23 mouse cellular contexts compared by ENCODE assay signal in the genomic region with DNA sequence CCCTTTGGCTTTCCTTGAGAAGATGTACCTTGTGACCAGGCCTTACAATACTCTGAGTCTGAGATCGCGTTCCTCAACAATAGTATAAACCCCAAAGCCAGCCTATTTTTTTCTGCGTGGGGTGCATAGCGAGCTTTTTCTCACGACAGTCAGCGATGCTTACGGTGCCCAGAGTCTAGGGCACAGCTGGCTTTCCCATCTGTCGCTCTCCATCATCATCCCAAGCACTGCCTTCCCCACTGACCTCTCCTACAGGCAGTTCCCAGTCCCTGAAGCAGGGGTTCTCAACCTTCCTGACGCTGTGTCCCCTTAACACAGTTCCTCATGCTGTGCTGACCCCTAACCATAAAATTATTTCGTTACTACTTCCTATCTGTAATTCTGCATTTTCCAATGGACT. TPM values are rescaled to one million over a fixed set of nuclear protein-coding genes. Genes with fewer than 3 reads are reported as not detected.
DNase-seq lines count a peak whose midpoint lies in the region; ATAC-seq and TF ChIP-seq lines count a peak whose summit lies in the region.
"Had no signal": no experiment of that assay in that cellular context is flagged by ENCODE, and none has a peak within 500 bp of the region (broad histone marks: within the 10 kb centered on the region; RNA-seq: fewer than 3 reads in every experiment).

No protein-coding gene starts in this region.

- no peaks in the 10 kb centered on the region for H3K27me3 ChIP-seq in forebrain, embryonic 15.5 days
- H3K27me3 ChIP-seq in forebrain, embryonic 12.5 days, result no peaks in the 10 kb centered on the region
- H3K27me3 ChIP-seq in heart, postnatal 0 days (ENCODE audit: control insufficient read depth, insufficient read depth, low read length), result no peaks in the 10 kb centered on the region
- H3K27me3 ChIP-seq in heart, adult 2 months (ENCODE audit: control insufficient read depth, insufficient read depth, low read length), result no peaks in the 10 kb centered on the region
- H3K27me3 ChIP-seq in limb, embryonic 14.5 days (ENCODE audit: control insufficient read depth, insufficient read depth, low read length), result no peaks in the 10 kb centered on the region
- H3K27me3 ChIP-seq in limb, embryonic 10.5 days (ENCODE audit: low read depth, poor library complexity, severe bottlenecking), result no peaks in the 10 kb centered on the region
- no peaks in the 10 kb centered on the region for H3K27me3 ChIP-seq in midbrain, embryonic 16.5 days (ENCODE audit: control insufficient read depth, insufficient read depth, low read depth, low read length)
- H3K27me3 ChIP-seq: embryonic facial prominence, embryonic 13.5 days; intestine, embryonic 15.5 days; liver, embryonic 15.5 days; neural tube, embryonic 13.5 days; stomach, embryonic 15.5 days had no signal

- no peak for TF ChIP-seq EP300 in heart, postnatal 0 days (IDR thresholded peaks at IDR 0.05; ENCODE audit: low read depth)
- no peak for TF ChIP-seq EP300 in heart, adult 2 months (IDR thresholded peaks at IDR 0.05; ENCODE audit: insufficient read depth, low read depth, low read length)

- H3K4me3 ChIP-seq in forebrain, embryonic 15.5 days, result no peak overlapping the region
- no peak overlapping the region for H3K4me3 ChIP-seq in forebrain, embryonic 12.5 days (replicated peaks)
- no peak overlapping the region for H3K4me3 ChIP-seq in heart, postnatal 0 days (ENCODE audit: low read depth, low read length)
- no peak overlapping the region for H3K4me3 ChIP-seq in heart, adult 2 months
- no peak overlapping the region for H3K4me3 ChIP-seq in limb, embryonic 14.5 days (replicated peaks; ENCODE audit: low read length)
- no peak overlapping the region for H3K4me3 ChIP-seq in limb, embryonic 10.5 days
- no peak overlapping the region for H3K4me3 ChIP-seq in embryonic fibroblast, embryonic 13.5 days (ENCODE audit: insufficient read depth, low read length)
- no peak overlapping the region for H3K4me3 ChIP-seq in midbrain, embryonic 16.5 days (ENCODE audit: low read depth, low read length)
- H3K4me3 ChIP-seq: embryonic facial prominence, embryonic 13.5 days; erythroblast, embryonic 14.5 days; intestine, embryonic 15.5 days; liver, embryonic 15.5 days; neural tube, embryonic 13.5 days; stomach, embryonic 15.5 days had no signal

- DNase-seq in heart, postnatal 0 days (ENCODE audit: low spot score), result no peak
- DNase-seq in heart, adult 2 months, result no peak
- no peak for DNase-seq in limb, embryonic 14.5 days (ENCODE audit: low spot score)
- no peak for DNase-seq in limb, embryonic 10.5 days (ENCODE audit: low spot score)
- DNase-seq: adrenal gland, postnatal 25 days; gastrocnemius, postnatal 14 days; kidney, adult 2 months; kidney, postnatal 36 days; lung, embryonic 14.5 days; lung, postnatal 14 days; midbrain, embryonic 14.5 days; right cerebral cortex, postnatal 14 days had no signal

- H3K36me3 ChIP-seq in forebrain, embryonic 15.5 days, result peaks cover 86% of the 10 kb centered on the region
- peaks cover 73% of the 10 kb centered on the region for H3K36me3 ChIP-seq in forebrain, embryonic 12.5 days (replicated peaks)
- peaks cover 81% of the 10 kb centered on the region for H3K36me3 ChIP-seq in heart, postnatal 0 days (replicated peaks; ENCODE audit: control insufficient read depth, insufficient read depth, low read length)
- peaks cover 6% of the 10 kb centered on the region; the same call in 1 of the 2 replicates for H3K36me3 ChIP-seq in heart, adult 2 months (ENCODE audit: control insufficient read depth, insufficient read depth, low read length)
- H3K36me3 ChIP-seq in limb, embryonic 14.5 days (ENCODE audit: control insufficient read depth, insufficient read depth, low read length), result peaks cover 86% of the 10 kb centered on the region
- H3K36me3 ChIP-seq in limb, embryonic 10.5 days, result peaks cover 89% of the 10 kb centered on the region
- peaks cover 45% of the 10 kb centered on the region for H3K36me3 ChIP-seq in midbrain, embryonic 16.5 days (ENCODE audit: control insufficient read depth, insufficient read depth, low read length)

- intact Hi-C loops in heart, adult 2 months (cut with DNase I), result no loop called here

- ATAC-seq in forebrain, embryonic 15.5 days (replicated peaks), result 0 out of 2 replicates have a peak, but pooled peaks have one; percentile 32
- no peak for ATAC-seq in forebrain, embryonic 12.5 days (ENCODE audit: low FRiP score)
- ATAC-seq in heart, postnatal 0 days (ENCODE audit: insufficient read depth, low read depth), result no peak
- ATAC-seq in limb, embryonic 14.5 days (ENCODE audit: low FRiP score, low read depth), result peak; percentile 35; the same call in 1 of the 2 replicates
- ATAC-seq in midbrain, embryonic 16.5 days, result no peak
- ATAC-seq: intestine, embryonic 15.5 days had no signal

- H3K27ac ChIP-seq in forebrain, embryonic 15.5 days (replicated peaks), result peak overlapping the region; percentile 64
- H3K27ac ChIP-seq in forebrain, embryonic 12.5 days, result no peak overlapping the region
- H3K27ac ChIP-seq in heart, postnatal 0 days (ENCODE audit: low read depth), result peak overlapping the region; percentile 52
- H3K27ac ChIP-seq in heart, adult 2 months, result no peak overlapping the region
- H3K27ac ChIP-seq in limb, embryonic 14.5 days (replicated peaks; ENCODE audit: low read depth, low read length), result no peak overlapping the region
- no peak overlapping the region for H3K27ac ChIP-seq in limb, embryonic 10.5 days
- peak overlapping the region; percentile 64; the same call in 1 of the 2 replicates for H3K27ac ChIP-seq in embryonic fibroblast, embryonic 13.5 days (ENCODE audit: insufficient read depth, low read length)
- no peak overlapping the region for H3K27ac ChIP-seq in midbrain, embryonic 16.5 days (ENCODE audit: low read length)
- H3K27ac ChIP-seq: embryonic facial prominence, embryonic 13.5 days; intestine, embryonic 15.5 days; liver, embryonic 15.5 days; neural tube, embryonic 13.5 days; stomach, embryonic 15.5 days had no signal

- no peaks in the 10 kb centered on the region for H3K9me3 ChIP-seq in forebrain, embryonic 15.5 days
- no peaks in the 10 kb centered on the region for H3K9me3 ChIP-seq in forebrain, embryonic 12.5 days
- H3K9me3 ChIP-seq in heart, postnatal 0 days (replicated peaks; ENCODE audit: control insufficient read depth, low read length), result no peaks in the 10 kb centered on the region
- H3K9me3 ChIP-seq in limb, embryonic 14.5 days (ENCODE audit: control insufficient read depth, low read length), result no peaks in the 10 kb centered on the region
- H3K9me3 ChIP-seq in limb, embryonic 10.5 days (replicated peaks), result no peaks in the 10 kb centered on the region
- H3K9me3 ChIP-seq in midbrain, embryonic 16.5 days (replicated peaks; ENCODE audit: control insufficient read depth, low read length, poor library complexity, severe bottlenecking), result no peaks in the 10 kb centered on the region
- H3K9me3 ChIP-seq: embryonic facial prominence, embryonic 13.5 days; intestine, embryonic 15.5 days; liver, embryonic 15.5 days; neural tube, embryonic 13.5 days; stomach, embryonic 15.5 days had no signal

- no peaks in the 10 kb centered on the region for H3K79me2 ChIP-seq in heart, adult 2 months (replicated peaks; ENCODE audit: control insufficient read depth, insufficient read depth, low read length)

- TF ChIP-seq CTCF in heart, postnatal 0 days (IDR thresholded peaks at IDR 0.05; ENCODE audit: low read depth), result no peak
- no peak for TF ChIP-seq CTCF in heart, adult 2 months (IDR thresholded peaks at IDR 0.05)
- no peak for TF ChIP-seq CTCF in embryonic fibroblast, embryonic 13.5 days (IDR thresholded peaks at IDR 0.05; ENCODE audit: borderline replicate concordance, insufficient read depth, low read length)

- no peak for TF ChIP-seq POLR2A in heart, adult 2 months (IDR thresholded peaks at IDR 0.05; ENCODE audit: insufficient read depth, low read depth, low read length)
- no peak for TF ChIP-seq POLR2A in limb, embryonic 14.5 days (IDR thresholded peaks at IDR 0.05; ENCODE audit: borderline replicate concordance, extremely low read depth, insufficient read depth, insufficient read length)
- TF ChIP-seq POLR2A in embryonic fibroblast, embryonic 13.5 days (IDR thresholded peaks at IDR 0.05; ENCODE audit: low read depth, low read length), result no peak

- H3K4me2 ChIP-seq in forebrain, embryonic 15.5 days (replicated peaks), result no peak overlapping the region
- H3K4me2 ChIP-seq in forebrain, embryonic 12.5 days, result no peak overlapping the region
- H3K4me2 ChIP-seq in heart, postnatal 0 days (ENCODE audit: low read depth, low read length), result no peak overlapping the region
- no peak overlapping the region for H3K4me2 ChIP-seq in limb, embryonic 14.5 days (replicated peaks; ENCODE audit: low read depth, low read length, severe bottlenecking)
- H3K4me2 ChIP-seq in midbrain, embryonic 16.5 days (ENCODE audit: low read length), result no peak overlapping the region
- H3K4me2 ChIP-seq: embryonic facial prominence, embryonic 13.5 days; heart, embryonic 11.5 days; intestine, embryonic 15.5 days; liver, embryonic 15.5 days; lung, embryonic 14.5 days; neural tube, embryonic 13.5 days; stomach, embryonic 15.5 days had no signal

- H3K4me1 ChIP-seq in forebrain, embryonic 15.5 days, result peaks cover 17% of the 10 kb centered on the region
- H3K4me1 ChIP-seq in forebrain, embryonic 12.5 days, result no peaks in the 10 kb centered on the region
- H3K4me1 ChIP-seq in heart, postnatal 0 days (ENCODE audit: control insufficient read depth, insufficient read depth), result peaks cover 27% of the 10 kb centered on the region
- H3K4me1 ChIP-seq in heart, adult 2 months (ENCODE audit: control insufficient read depth, insufficient read depth, low read length), result peaks cover 8% of the 10 kb centered on the region
- no peaks in the 10 kb centered on the region for H3K4me1 ChIP-seq in limb, embryonic 14.5 days (ENCODE audit: control insufficient read depth, insufficient read depth, low read length)
- no peaks in the 10 kb centered on the region for H3K4me1 ChIP-seq in limb, embryonic 10.5 days
- peaks cover 25% of the 10 kb centered on the region for H3K4me1 ChIP-seq in embryonic fibroblast, embryonic 13.5 days (ENCODE audit: control insufficient read depth, insufficient read depth, low read length)
- H3K4me1 ChIP-seq in midbrain, embryonic 16.5 days (ENCODE audit: control insufficient read depth, insufficient read depth, low read length), result no peaks in the 10 kb centered on the region
- H3K4me1 ChIP-seq: intestine, embryonic 15.5 days; neural tube, embryonic 13.5 days; stomach, embryonic 15.5 days had no signal

- no peak overlapping the region for H3K9ac ChIP-seq in forebrain, embryonic 15.5 days (replicated peaks)
- no peak overlapping the region for H3K9ac ChIP-seq in forebrain, embryonic 12.5 days
- H3K9ac ChIP-seq in heart, postnatal 0 days (replicated peaks; ENCODE audit: low read depth, low read length), result no peak overlapping the region
- no peak overlapping the region for H3K9ac ChIP-seq in heart, adult 2 months (ENCODE audit: low read depth, low read length)
- H3K9ac ChIP-seq in limb, embryonic 14.5 days (ENCODE audit: low read depth, low read length, severe bottlenecking), result no peak overlapping the region
- no peak overlapping the region for H3K9ac ChIP-seq in midbrain, embryonic 16.5 days (ENCODE audit: low read depth, low read length)
- H3K9ac ChIP-seq: embryonic facial prominence, embryonic 13.5 days; intestine, embryonic 15.5 days; liver, embryonic 15.5 days; lung, embryonic 14.5 days; neural tube, embryonic 13.5 days; stomach, embryonic 15.5 days had no signal

- WGBS in forebrain, embryonic 15.5 days, result 77% methylated on average over 10 of the region's 10 CpGs
- WGBS in forebrain, embryonic 12.5 days, result 92% methylated on average over 10 of the region's 10 CpGs
- WGBS in heart, postnatal 0 days, result 84% methylated on average over 10 of the region's 10 CpGs
- WGBS in heart, adult 2 months, result 92% methylated on average over 10 of the region's 10 CpGs
- WGBS in limb, embryonic 14.5 days, result 89% methylated on average over 10 of the region's 10 CpGs
- 94% methylated on average over 10 of the region's 10 CpGs for WGBS in limb, embryonic 10.5 days
- WGBS in midbrain, embryonic 16.5 days, result 91% methylated on average over 10 of the region's 10 CpGs

RNA-seq across cellular contexts. Expression of gene Ankrd13a, which starts 31.9 kb away (rescaled TPM):
- polyA plus RNA-seq in forebrain, embryonic 15.5 days (2015; fragmentation: Nextera tagmentation; extraction: Ambion mirVana), result 31.4 and 32.8 TPM in 2 replicates
- polyA plus RNA-seq in forebrain, embryonic 12.5 days (2016; fragmentation: Nextera tagmentation; extraction: Ambion mirVana), result 60.4 and 61.1 TPM in 2 replicates
- 42.8 and 43.8 TPM in 2 replicates for total RNA-seq in heart, postnatal 0 days (2014; rRNA removed; ENCODE audit: low replicate concordance)
- polyA plus RNA-seq in heart, postnatal 0 days (2015; fragmentation: Nextera tagmentation; extraction: Ambion mirVana), result 19.7 and 23.8 TPM in 2 replicates
- 10 to 100 TPM; 31.4 to 32.9 TPM for total RNA-seq in heart, adult 2 months (2021)
- 21.3 and 32.2 TPM in 2 replicates for polyA plus RNA-seq in heart, adult 2 months (2012; rRNA removed)
- 48.6 and 51.6 TPM in 2 replicates for polyA plus RNA-seq in limb, embryonic 14.5 days (2012; rRNA removed)
- polyA plus RNA-seq in limb, embryonic 14.5 days (2014; fragmentation: Nextera tagmentation; extraction: Ambion mirVana), result 65.3 and 67.6 TPM in 2 replicates
- 43.1 and 44.0 TPM in 2 replicates for polyA plus RNA-seq in limb, embryonic 10.5 days (2016; fragmentation: Nextera tagmentation; extraction: Ambion mirVana)
- 85.8 and 104 TPM in 2 replicates for polyA plus RNA-seq in embryonic fibroblast, embryonic 13.5 days (2011; ENCODE audit: insufficient read length, low read depth, missing spikeins)
- polyA plus RNA-seq in midbrain, embryonic 16.5 days (2015; fragmentation: Nextera tagmentation; extraction: Ambion mirVana), result 24.3 and 29.0 TPM in 2 replicates

RNA-seq across cellular contexts. Expression of gene Git2, which starts 32.7 kb away (rescaled TPM):
- 46.6 and 52.5 TPM in 2 replicates for polyA plus RNA-seq in forebrain, embryonic 15.5 days (2015; fragmentation: Nextera tagmentation; extraction: Ambion mirVana)
- 43.0 and 50.4 TPM in 2 replicates for polyA plus RNA-seq in forebrain, embryonic 12.5 days (2016; fragmentation: Nextera tagmentation; extraction: Ambion mirVana)
- 37.7 and 53.3 TPM in 2 replicates for total RNA-seq in heart, postnatal 0 days (2014; rRNA removed; ENCODE audit: low replicate concordance)
- polyA plus RNA-seq in heart, postnatal 0 days (2015; fragmentation: Nextera tagmentation; extraction: Ambion mirVana), result 21.1 and 21.5 TPM in 2 replicates
- total RNA-seq in heart, adult 2 months (2021), result 10 to 100 TPM; 27.6 to 28.7 TPM
- polyA plus RNA-seq in heart, adult 2 months (2012; rRNA removed), result 32.6 and 35.3 TPM in 2 replicates
- polyA plus RNA-seq in limb, embryonic 14.5 days (2012; rRNA removed), result 64.2 and 66.4 TPM in 2 replicates
- polyA plus RNA-seq in limb, embryonic 14.5 days (2014; fragmentation: Nextera tagmentation; extraction: Ambion mirVana), result 41.6 and 44.3 TPM in 2 replicates
- polyA plus RNA-seq in limb, embryonic 10.5 days (2016; fragmentation: Nextera tagmentation; extraction: Ambion mirVana), result 36.1 and 44.8 TPM in 2 replicates
- 50.0 and 58.0 TPM in 2 replicates for polyA plus RNA-seq in embryonic fibroblast, embryonic 13.5 days (2011; ENCODE audit: insufficient read length, low read depth, missing spikeins)
- polyA plus RNA-seq in midbrain, embryonic 16.5 days (2015; fragmentation: Nextera tagmentation; extraction: Ambion mirVana), result 48.4 and 54.1 TPM in 2 replicates

RNA-seq across cellular contexts. Expression of gene Tchp, which starts 35.0 kb away (rescaled TPM):
- polyA plus RNA-seq in forebrain, embryonic 15.5 days (2015; fragmentation: Nextera tagmentation; extraction: Ambion mirVana), result 14.8 and 16.7 TPM in 2 replicates
- 24.6 and 27.0 TPM in 2 replicates for polyA plus RNA-seq in forebrain, embryonic 12.5 days (2016; fragmentation: Nextera tagmentation; extraction: Ambion mirVana)
- total RNA-seq in heart, postnatal 0 days (2014; rRNA removed; ENCODE audit: low replicate concordance), result 0.50 and 1.6 TPM in 2 replicates
- 4.4 and 5.8 TPM in 2 replicates for polyA plus RNA-seq in heart, postnatal 0 days (2015; fragmentation: Nextera tagmentation; extraction: Ambion mirVana)
- 1 to 10 TPM; 3.4 to 4.0 TPM for total RNA-seq in heart, adult 2 months (2021)
- polyA plus RNA-seq in heart, adult 2 months (2012; rRNA removed), result 6.1 and 8.5 TPM in 2 replicates
- 29.9 and 33.6 TPM in 2 replicates for polyA plus RNA-seq in limb, embryonic 14.5 days (2012; rRNA removed)
- polyA plus RNA-seq in limb, embryonic 14.5 days (2014; fragmentation: Nextera tagmentation; extraction: Ambion mirVana), result 10.7 and 13.0 TPM in 2 replicates
- 18.8 and 22.0 TPM in 2 replicates for polyA plus RNA-seq in limb, embryonic 10.5 days (2016; fragmentation: Nextera tagmentation; extraction: Ambion mirVana)
- polyA plus RNA-seq in embryonic fibroblast, embryonic 13.5 days (2011; ENCODE audit: insufficient read length, low read depth, missing spikeins), result 6.8 and 7.8 TPM in 2 replicates
- polyA plus RNA-seq in midbrain, embryonic 16.5 days (2015; fragmentation: Nextera tagmentation; extraction: Ambion mirVana), result 16.3 and 17.5 TPM in 2 replicates

RNA-seq across cellular contexts. Expression of gene Gltp, which starts 51.8 kb away (rescaled TPM):
- 36.9 and 39.6 TPM in 2 replicates for polyA plus RNA-seq in forebrain, embryonic 15.5 days (2015; fragmentation: Nextera tagmentation; extraction: Ambion mirVana)
- 66.2 and 73.5 TPM in 2 replicates for polyA plus RNA-seq in forebrain, embryonic 12.5 days (2016; fragmentation: Nextera tagmentation; extraction: Ambion mirVana)
- total RNA-seq in heart, postnatal 0 days (2014; rRNA removed; ENCODE audit: low replicate concordance), result 26.2 and 45.3 TPM in 2 replicates
- 32.0 TPM in 2 replicates for polyA plus RNA-seq in heart, postnatal 0 days (2015; fragmentation: Nextera tagmentation; extraction: Ambion mirVana)
- total RNA-seq in heart, adult 2 months (2021), result 10 to 100 TPM; 14.2 to 17.0 TPM
- 36.3 and 37.8 TPM in 2 replicates for polyA plus RNA-seq in heart, adult 2 months (2012; rRNA removed)
- 132 and 144 TPM in 2 replicates for polyA plus RNA-seq in limb, embryonic 14.5 days (2012; rRNA removed)
- 229 and 289 TPM in 2 replicates for polyA plus RNA-seq in limb, embryonic 14.5 days (2014; fragmentation: Nextera tagmentation; extraction: Ambion mirVana)
- 65.4 and 78.6 TPM in 2 replicates for polyA plus RNA-seq in limb, embryonic 10.5 days (2016; fragmentation: Nextera tagmentation; extraction: Ambion mirVana)
- polyA plus RNA-seq in embryonic fibroblast, embryonic 13.5 days (2011; ENCODE audit: insufficient read length, low read depth, missing spikeins), result 46.6 TPM in 2 replicates
- polyA plus RNA-seq in midbrain, embryonic 16.5 days (2015; fragmentation: Nextera tagmentation; extraction: Ambion mirVana), result 34.2 and 39.4 TPM in 2 replicates

Comparison
In these comparisons a context has a peak if more than half of its experiments do, and no peak if none do; other contexts are left out.
1. ATAC-seq: peak in forebrain, embryonic 15.5 days (single experiment) and limb, embryonic 14.5 days (single experiment); none in forebrain, embryonic 12.5 days (single experiment), heart, postnatal 0 days (single experiment) and midbrain, embryonic 16.5 days (single experiment).
2. H3K27ac ChIP-seq: peak in forebrain, embryonic 15.5 days (single experiment), heart, postnatal 0 days (single experiment) and embryonic fibroblast, embryonic 13.5 days (single experiment); none in forebrain, embryonic 12.5 days (single experiment), heart, adult 2 months (single experiment), limb, embryonic 14.5 days (single experiment), limb, embryonic 10.5 days (single experiment) and midbrain, embryonic 16.5 days (single experiment).